ENCODE assay signal across 9 mouse cellular contexts in the genomic region with DNA sequence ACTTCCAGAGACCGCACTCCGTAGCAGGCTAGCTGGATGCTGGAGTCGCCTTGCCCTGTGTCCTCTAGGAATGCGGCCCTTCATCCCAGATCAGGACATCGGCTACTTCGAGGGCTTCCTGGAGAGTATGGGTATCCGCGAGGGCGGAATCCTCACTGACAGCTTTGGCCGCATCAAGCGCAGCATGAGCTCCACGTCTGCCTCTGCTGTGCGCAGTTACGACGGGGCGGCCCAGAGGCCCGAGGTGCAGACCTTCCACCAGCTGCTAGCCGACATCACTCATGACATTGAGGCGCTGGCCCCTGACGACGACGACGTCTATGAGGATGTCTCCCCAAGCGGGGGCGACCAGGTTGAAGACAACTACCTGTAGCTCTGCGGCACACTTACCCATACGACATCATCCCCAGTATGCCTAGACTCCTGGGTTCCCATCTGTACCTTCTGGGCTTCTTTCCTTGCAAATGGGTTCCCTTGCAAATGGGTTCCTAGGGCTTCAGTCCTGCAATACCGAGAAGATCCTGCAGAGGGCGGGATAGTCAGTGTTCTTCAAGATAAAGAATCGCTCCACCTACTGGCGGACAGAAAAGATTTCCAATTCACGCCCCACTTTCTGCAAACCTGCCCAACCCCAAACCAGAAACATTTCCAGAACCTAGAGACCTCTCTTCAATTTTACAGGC. TPM values are rescaled to one million over a fixed set of nuclear protein-coding genes. Genes with fewer than 3 reads are reported as not detected.
DNase-seq lines count a peak whose midpoint lies in the region; ATAC-seq and TF ChIP-seq lines count a peak whose summit lies in the region.
"Had no signal": no experiment of that assay in that cellular context is flagged by ENCODE, and none has a peak within 500 bp of the region (broad histone marks: within the 10 kb centered on the region; RNA-seq: fewer than 3 reads in every experiment).

No protein-coding gene starts in this region.

- no peak overlapping the region for H3K27ac ChIP-seq in midbrain, embryonic 10.5 days (replicated peaks)
- no peak overlapping the region for H3K27ac ChIP-seq in midbrain, embryonic 16.5 days (ENCODE audit: low read length)
- H3K27ac ChIP-seq in bone marrow, adult 2 months (ENCODE audit: control insufficient read depth, insufficient read depth, low read depth, low read length, poor library complexity) = no peak overlapping the region
- H3K27ac ChIP-seq in embryonic facial prominence, embryonic 11.5 days (replicated peaks; ENCODE audit: low read depth, low read length) = no peak overlapping the region
- H3K27ac ChIP-seq in olfactory bulb, adult 2 months (ENCODE audit: insufficient read depth, low read depth, low read length) = no peak overlapping the region
- H3K27ac ChIP-seq: stomach, embryonic 15.5 days had no signal

- no peak for TF ChIP-seq POLR2A in bone marrow, adult 2 months (IDR thresholded peaks at IDR 0.05; ENCODE audit: borderline replicate concordance, control insufficient read depth, low read depth, low read length)
- TF ChIP-seq POLR2A in olfactory bulb, adult 2 months (IDR thresholded peaks at IDR 0.05; ENCODE audit: insufficient read depth, low read depth, low read length) = no peak

- intact Hi-C loops in left cerebral cortex, postnatal 25 days (cut with DNase I) = loop anchor here (5.0 kb wide), 2 partner anchors 41 to 61 kb away; no protein-coding TSS in a partner anchor

- no peak overlapping the region for H3K9ac ChIP-seq in midbrain, embryonic 16.5 days (ENCODE audit: low read depth, low read length)
- H3K9ac ChIP-seq in embryonic facial prominence, embryonic 11.5 days (replicated peaks; ENCODE audit: low read length) = no peak overlapping the region
- H3K9ac ChIP-seq: stomach, embryonic 15.5 days had no signal

- peak; percentile 82 for TF ChIP-seq CTCF in bone marrow, adult 2 months (IDR thresholded peaks at IDR 0.05; ENCODE audit: control insufficient read depth, insufficient read depth, low read length)
- peak; percentile 53 for TF ChIP-seq CTCF in olfactory bulb, adult 2 months (IDR thresholded peaks at IDR 0.05; ENCODE audit: insufficient read depth, low read depth, low read length)

- H3K9me3 ChIP-seq in midbrain, embryonic 10.5 days (replicated peaks) = no peaks in the 10 kb centered on the region
- no peaks in the 10 kb centered on the region for H3K9me3 ChIP-seq in midbrain, embryonic 16.5 days (replicated peaks; ENCODE audit: control insufficient read depth, low read length, poor library complexity, severe bottlenecking)
- no peaks in the 10 kb centered on the region for H3K9me3 ChIP-seq in embryonic facial prominence, embryonic 11.5 days (replicated peaks; ENCODE audit: control insufficient read depth, low read length)
- H3K9me3 ChIP-seq: stomach, embryonic 15.5 days had no signal

- WGBS in midbrain, embryonic 10.5 days = 30% methylated on average over 32 of the region's 32 CpGs
- 33% methylated on average over 32 of the region's 32 CpGs for WGBS in midbrain, embryonic 16.5 days
- WGBS in bone marrow, adult 2 months = 64% methylated on average over 32 of the region's 32 CpGs
- WGBS in embryonic facial prominence, embryonic 11.5 days = 34% methylated on average over 32 of the region's 32 CpGs
- WGBS in olfactory bulb, adult 2 months = 38% methylated on average over 32 of the region's 32 CpGs

- ATAC-seq in midbrain, embryonic 16.5 days = no peak
- no peak for ATAC-seq in embryonic facial prominence, embryonic 11.5 days (replicated peaks; ENCODE audit: insufficient number of reproducible peaks, low FRiP score, low TSS enrichment, low read depth)
- ATAC-seq in hematopoietic stem cell, adult 5-6 weeks (replicated peaks in 1 of 2; ENCODE audit: insufficient read depth in 1 of 2, low FRiP score in 2 of 2, low TSS enrichment in 1 of 2, low read depth in 1 of 2, poor library complexity in 2 of 2, severe bottlenecking in 2 of 2) = peak; percentile 41 to 66; a peak in 3 of 4 replicates

- peaks cover 23% of the 10 kb centered on the region for H3K4me1 ChIP-seq in midbrain, embryonic 10.5 days
- no peaks in the 10 kb centered on the region for H3K4me1 ChIP-seq in midbrain, embryonic 16.5 days (ENCODE audit: control insufficient read depth, insufficient read depth, low read length)
- peaks cover 12% of the 10 kb centered on the region for H3K4me1 ChIP-seq in bone marrow, adult 2 months (ENCODE audit: control insufficient read depth, insufficient read depth, low read length)
- no peaks in the 10 kb centered on the region for H3K4me1 ChIP-seq in embryonic facial prominence, embryonic 11.5 days (ENCODE audit: control insufficient read depth, insufficient read depth, low read length)
- no peaks in the 10 kb centered on the region for H3K4me1 ChIP-seq in olfactory bulb, adult 2 months (ENCODE audit: control insufficient read depth, insufficient read depth, low read length)
- H3K4me1 ChIP-seq: stomach, embryonic 15.5 days had no signal

- peak; percentile 85 for DNase-seq in midbrain, embryonic 10.5 days (ENCODE audit: low spot score)
- peak; percentile 95 for DNase-seq in embryonic facial prominence, embryonic 11.5 days (ENCODE audit: low spot score)
- DNase-seq in left cerebral cortex, postnatal 25 days (ENCODE audit: low spot score in 2 of 2) = peak; percentile 76 to 87
- DNase-seq in testis, postnatal 10 days (ENCODE audit: low spot score) = peak; percentile 88

- peaks cover 5% of the 10 kb centered on the region; the same call in 1 of the 2 replicates for H3K27me3 ChIP-seq in midbrain, embryonic 10.5 days (ENCODE audit: low read depth, poor library complexity, severe bottlenecking)
- no peaks in the 10 kb centered on the region for H3K27me3 ChIP-seq in midbrain, embryonic 16.5 days (ENCODE audit: control insufficient read depth, insufficient read depth, low read depth, low read length)
- H3K27me3 ChIP-seq in embryonic facial prominence, embryonic 11.5 days (ENCODE audit: control insufficient read depth, insufficient read depth, low read length) = no peaks in the 10 kb centered on the region
- H3K27me3 ChIP-seq: stomach, embryonic 15.5 days had no signal

- H3K4me2 ChIP-seq in midbrain, embryonic 16.5 days (ENCODE audit: low read length) = no peak overlapping the region
- no peak overlapping the region for H3K4me2 ChIP-seq in embryonic facial prominence, embryonic 11.5 days (ENCODE audit: low read depth, low read length)
- H3K4me2 ChIP-seq: stomach, embryonic 15.5 days had no signal

- H3K36me3 ChIP-seq in midbrain, embryonic 10.5 days = no peaks in the 10 kb centered on the region
- no peaks in the 10 kb centered on the region for H3K36me3 ChIP-seq in midbrain, embryonic 16.5 days (ENCODE audit: control insufficient read depth, insufficient read depth, low read length)
- H3K36me3 ChIP-seq in embryonic facial prominence, embryonic 11.5 days (replicated peaks; ENCODE audit: control insufficient read depth, insufficient read depth, low read depth, low read length) = no peaks in the 10 kb centered on the region
- H3K36me3 ChIP-seq: stomach, embryonic 15.5 days had no signal

- no peak overlapping the region for H3K4me3 ChIP-seq in midbrain, embryonic 10.5 days
- H3K4me3 ChIP-seq in midbrain, embryonic 16.5 days (ENCODE audit: low read depth, low read length) = no peak overlapping the region
- no peak overlapping the region for H3K4me3 ChIP-seq in bone marrow, adult 2 months (replicated peaks; ENCODE audit: control insufficient read depth, low read depth, low read length)
- no peak overlapping the region for H3K4me3 ChIP-seq in embryonic facial prominence, embryonic 11.5 days (ENCODE audit: low read depth, low read length)
- H3K4me3 ChIP-seq in olfactory bulb, adult 2 months (ENCODE audit: insufficient read depth, low read depth, low read length) = no peak overlapping the region
- H3K4me3 ChIP-seq: stomach, embryonic 15.5 days had no signal

RNA-seq across cellular contexts. Expression of a gene that starts 15.2 kb away (rescaled TPM):
- polyA plus RNA-seq in midbrain, embryonic 10.5 days (2016; fragmentation: Nextera tagmentation; extraction: Ambion mirVana) = 1.1 and 1.2 TPM in 2 replicates
- polyA plus RNA-seq in midbrain, embryonic 16.5 days (2015; fragmentation: Nextera tagmentation; extraction: Ambion mirVana) = 1.0 and 1.2 TPM in 2 replicates
- polyA plus RNA-seq in bone marrow, adult 2 months (2011; ENCODE audit: insufficient read depth, insufficient read length, low replicate concordance, missing spikeins) = 4.8 and 8.3 TPM in 2 replicates
- polyA plus RNA-seq in embryonic facial prominence, embryonic 11.5 days (2014; fragmentation: Nextera tagmentation; extraction: Ambion mirVana) = 1.3 and 1.7 TPM in 2 replicates
- 5.4 and 11.4 TPM in 2 replicates for total RNA-seq in hematopoietic stem cell, adult 5-6 weeks (2017)
- total RNA-seq in left cerebral cortex, postnatal 25 days (2021) = 1 to 10 TPM; 4.9 to 5.5 TPM
- polyA plus RNA-seq in olfactory bulb, adult 2 months (2012; ENCODE audit: insufficient read depth, insufficient read length, low replicate concordance, missing spikeins) = not detected in 2 replicates

RNA-seq across cellular contexts. Expression of a gene that starts 27.3 kb away (rescaled TPM):
- polyA plus RNA-seq in midbrain, embryonic 10.5 days (2016; fragmentation: Nextera tagmentation; extraction: Ambion mirVana) = 2.1 and 2.2 TPM in 2 replicates
- 3.4 and 4.9 TPM in 2 replicates for polyA plus RNA-seq in midbrain, embryonic 16.5 days (2015; fragmentation: Nextera tagmentation; extraction: Ambion mirVana)
- polyA plus RNA-seq in bone marrow, adult 2 months (2011; ENCODE audit: insufficient read depth, insufficient read length, low replicate concordance, missing spikeins) = 20.0 and 54.3 TPM in 2 replicates
- polyA plus RNA-seq in embryonic facial prominence, embryonic 11.5 days (2014; fragmentation: Nextera tagmentation; extraction: Ambion mirVana) = 1.8 TPM in 2 replicates
- 9.0 and 26.3 TPM in 2 replicates for total RNA-seq in hematopoietic stem cell, adult 5-6 weeks (2017)
- total RNA-seq in left cerebral cortex, postnatal 25 days (2021) = 1 to 10 TPM; 2.1 to 2.5 TPM
- polyA plus RNA-seq in olfactory bulb, adult 2 months (2012; ENCODE audit: insufficient read depth, insufficient read length, low replicate concordance, missing spikeins) = not detected in 2 replicates

RNA-seq across cellular contexts. Expression of a gene that starts 49.3 kb away (rescaled TPM):
- 0.21 and 0.68 TPM in 2 replicates for polyA plus RNA-seq in midbrain, embryonic 10.5 days (2016; fragmentation: Nextera tagmentation; extraction: Ambion mirVana)
- 1.6 and 1.9 TPM in 2 replicates for polyA plus RNA-seq in midbrain, embryonic 16.5 days (2015; fragmentation: Nextera tagmentation; extraction: Ambion mirVana)
- polyA plus RNA-seq in bone marrow, adult 2 months (2011; ENCODE audit: insufficient read depth, insufficient read length, low replicate concordance, missing spikeins) = not detected in 2 replicates
- polyA plus RNA-seq in embryonic facial prominence, embryonic 11.5 days (2014; fragmentation: Nextera tagmentation; extraction: Ambion mirVana) = 0.07 and 0.36 TPM in 2 replicates
- 0.50 TPM in 1 of 2 replicates, not detected in the other for total RNA-seq in hematopoietic stem cell, adult 5-6 weeks (2017)
- 1 to 10 TPM; 4.3 to 5.7 TPM for total RNA-seq in left cerebral cortex, postnatal 25 days (2021)
- not detected in 2 replicates for polyA plus RNA-seq in olfactory bulb, adult 2 months (2012; ENCODE audit: insufficient read depth, insufficient read length, low replicate concordance, missing spikeins)

Comparison
In these comparisons a context has a peak if more than half of its experiments do, and no peak if none do; other contexts are left out.
1. ATAC-seq: peak in hematopoietic stem cell, adult 5-6 weeks (2 of 2); none in midbrain, embryonic 16.5 days (single experiment) and embryonic facial prominence, embryonic 11.5 days (single experiment).
2. Peak in every context shown above with its lines, with median percentiles within 50 percentile points of each other: DNase-seq.